Mouse (Mus musculus): ENCODE results near the gene Defb23. TPM values are rescaled to one million over a fixed set of nuclear protein-coding genes. Genes with fewer than 3 reads are reported as not detected.
A peak's percentile ranks its signal among the peaks of the same experiment; 100 is the strongest.

Defb23 gene
- polyA plus RNA-seq, 1 experiment from 2014 or later = not detected

DNA sequence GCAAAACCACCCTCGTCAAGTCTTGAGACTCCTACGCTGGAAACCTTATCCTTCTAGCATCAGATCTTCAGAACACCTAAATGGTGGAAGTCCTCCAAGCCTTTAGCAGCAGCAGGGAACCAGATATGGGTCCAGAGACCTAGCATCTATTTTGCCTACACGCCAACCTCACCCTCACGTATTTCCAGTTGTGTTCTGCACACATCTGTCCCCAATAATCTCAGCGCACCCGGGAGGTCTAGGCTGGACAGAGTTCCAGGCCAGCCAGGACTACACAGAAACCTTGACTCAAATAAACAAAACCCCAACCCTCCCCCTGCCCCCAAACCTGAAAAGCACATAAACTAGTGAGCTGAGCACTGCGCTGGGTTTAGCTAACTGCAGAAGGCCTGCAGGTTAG, 52.9 kb downstream of the Defb23 start:
- H3K4me1 ChIP-seq (replicated peaks) = peaks cover 41% of the 10 kb centered on the region
- peak overlapping the region; percentile 40 for H3K9ac ChIP-seq
- H3K9me3 ChIP-seq (replicated peaks) = no peaks in the 10 kb centered on the region
- peak overlapping the region; percentile 70 for H3K4me2 ChIP-seq
- no peaks in the 10 kb centered on the region for H3K27me3 ChIP-seq
- H3K4me3 ChIP-seq = peak overlapping the region; percentile 80
- peak overlapping the region; percentile 98 for H3K27ac ChIP-seq
- 11% methylated on average over 7 of the region's 7 CpGs for WGBS
- H3K36me3 ChIP-seq = no peaks in the 10 kb centered on the region
- no peak for ATAC-seq (replicated peaks; ENCODE audit: insufficient number of reproducible peaks, insufficient read depth, low FRiP score, low read depth)

- Histone ChIP-seq H3K27me3 (no peaks in the 10 kb centered on the region), H3K9me3 (replicated peaks) (no peaks in the 10 kb centered on the region), H3K27ac (peak overlapping the region; percentile 98), H3K36me3 (no peaks in the 10 kb centered on the region), H3K4me3 (peak overlapping the region; percentile 80), H3K9ac (peak overlapping the region; percentile 40), H3K4me2 (peak overlapping the region; percentile 70), H3K4me1 (replicated peaks) (peaks cover 44% of the 10 kb centered on the region)
- 4% methylated on average over 15 of the region's 15 CpGs for WGBS
- peak; percentile 67 for ATAC-seq (replicated peaks; ENCODE audit: insufficient number of reproducible peaks, insufficient read depth, low FRiP score, low read depth)
Observed at GRCm38 (mm10) chr2:152410971-152411371, 53.4 kb downstream of the Defb23 start.

DNA sequence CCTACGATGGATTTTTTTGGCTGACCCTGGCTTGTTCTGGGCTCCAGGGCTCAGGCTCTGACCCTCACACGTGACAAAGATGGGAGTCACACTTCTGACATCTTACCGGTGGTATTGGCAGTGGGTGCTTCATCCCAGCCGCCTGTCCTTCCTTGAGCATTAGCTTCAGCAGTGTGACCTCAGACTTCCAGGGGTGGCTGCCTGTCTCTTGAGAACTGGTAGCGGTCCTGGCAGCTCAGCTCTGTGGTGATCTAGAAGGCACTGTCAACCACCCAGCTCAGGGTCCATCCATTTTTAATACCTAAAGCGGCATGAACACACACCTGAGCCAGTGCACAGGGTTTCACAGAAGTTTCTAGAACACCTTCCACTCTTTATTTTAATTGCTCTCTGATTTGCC, 54.6 kb downstream of the Defb23 start:
- ATAC-seq (replicated peaks; ENCODE audit: insufficient number of reproducible peaks, insufficient read depth, low FRiP score, low read depth) = no peak
- WGBS = 73% methylated on average over 6 of the region's 6 CpGs
- H3K27ac ChIP-seq = peak overlapping the region; percentile 98
- no peaks in the 10 kb centered on the region for H3K27me3 ChIP-seq
- H3K9me3 ChIP-seq (replicated peaks) = no peaks in the 10 kb centered on the region
- H3K4me2 ChIP-seq = no peak overlapping the region
- H3K9ac ChIP-seq = no peak overlapping the region
- no peak overlapping the region for H3K4me3 ChIP-seq
- H3K36me3 ChIP-seq = no peaks in the 10 kb centered on the region
- H3K4me1 ChIP-seq (replicated peaks) = peaks cover 46% of the 10 kb centered on the region

Other genes with a start within 250 kb of the Defb23 start
- gene Csnk2a1, start 237.8 kb downstream of the Defb23 start, polyA plus RNA-seq (2015; fragmentation: Nextera tagmentation; extraction: Ambion mirVana) = 57.9 and 74.6 TPM in 2 replicates
- 28.8 and 35.4 TPM in 2 replicates for gene Tbc1d20, start 170.8 kb downstream of the Defb23 start, polyA plus RNA-seq (2015; fragmentation: Nextera tagmentation; extraction: Ambion mirVana)
- gene Rbck1, start 132.0 kb downstream of the Defb23 start, polyA plus RNA-seq (2015; fragmentation: Nextera tagmentation; extraction: Ambion mirVana) = 54.3 and 79.1 TPM in 2 replicates
- gene Trib3, start 120.6 kb downstream of the Defb23 start, polyA plus RNA-seq (2015; fragmentation: Nextera tagmentation; extraction: Ambion mirVana) = 2.9 and 3.1 TPM in 2 replicates
- gene Nrsn2, start 88.0 kb downstream of the Defb23 start, polyA plus RNA-seq (2015; fragmentation: Nextera tagmentation; extraction: Ambion mirVana) = 1.6 and 2.1 TPM in 2 replicates
- gene Sox12, start 66.6 kb downstream of the Defb23 start, polyA plus RNA-seq (2015; fragmentation: Nextera tagmentation; extraction: Ambion mirVana) = 6.5 and 7.0 TPM in 2 replicates
- 30.8 and 31.7 TPM in 2 replicates for gene Zcchc3, start 49.6 kb downstream of the Defb23 start, polyA plus RNA-seq (2015; fragmentation: Nextera tagmentation; extraction: Ambion mirVana)
- 2.0 and 2.4 TPM in 2 replicates for gene 6820408C15Rik, start 49.0 kb downstream of the Defb23 start, polyA plus RNA-seq (2015; fragmentation: Nextera tagmentation; extraction: Ambion mirVana)
- gene Defb20, start 12.4 kb upstream of the Defb23 start, polyA plus RNA-seq (2015; fragmentation: Nextera tagmentation; extraction: Ambion mirVana) = not detected in 2 replicates
- not detected in 2 replicates for gene Defb22, start 25.5 kb upstream of the Defb23 start, polyA plus RNA-seq (2015; fragmentation: Nextera tagmentation; extraction: Ambion mirVana)
- not detected in 2 replicates for gene Defb26, start 47.1 kb upstream of the Defb23 start, polyA plus RNA-seq (2015; fragmentation: Nextera tagmentation; extraction: Ambion mirVana)
- not detected in 2 replicates for gene Defb28, start 53.6 kb upstream of the Defb23 start, polyA plus RNA-seq (2015; fragmentation: Nextera tagmentation; extraction: Ambion mirVana)
- gene Defb29, start 75.5 kb upstream of the Defb23 start, polyA plus RNA-seq (2015; fragmentation: Nextera tagmentation; extraction: Ambion mirVana) = not detected in 2 replicates
- gene Gm17416, start 104.7 kb upstream of the Defb23 start, polyA plus RNA-seq (2015; fragmentation: Nextera tagmentation; extraction: Ambion mirVana) = not detected in 2 replicates
- not detected in 2 replicates for gene Defb21, start 108.1 kb upstream of the Defb23 start, polyA plus RNA-seq (2015; fragmentation: Nextera tagmentation; extraction: Ambion mirVana)
- 0.57 and 0.88 TPM in 2 replicates for gene Defb19, start 115.7 kb upstream of the Defb23 start, polyA plus RNA-seq (2015; fragmentation: Nextera tagmentation; extraction: Ambion mirVana)
- gene Defb45, start 134.8 kb upstream of the Defb23 start, polyA plus RNA-seq (2015; fragmentation: Nextera tagmentation; extraction: Ambion mirVana) = not detected in 2 replicates
- gene Defb36, start 139.7 kb upstream of the Defb23 start, polyA plus RNA-seq (2015; fragmentation: Nextera tagmentation; extraction: Ambion mirVana) = not detected in 2 replicates
- gene Defb25, start 158.4 kb upstream of the Defb23 start, polyA plus RNA-seq (2015; fragmentation: Nextera tagmentation; extraction: Ambion mirVana) = 0.77 and 0.86 TPM in 2 replicates
- gene Rem1, start 162.3 kb upstream of the Defb23 start, polyA plus RNA-seq (2015; fragmentation: Nextera tagmentation; extraction: Ambion mirVana) = 12.1 and 12.7 TPM in 2 replicates
- 70.6 and 86.1 TPM in 2 replicates for gene H13, start 204.8 kb upstream of the Defb23 start, polyA plus RNA-seq (2015; fragmentation: Nextera tagmentation; extraction: Ambion mirVana)
- gene Mcts2, start 222.4 kb upstream of the Defb23 start, polyA plus RNA-seq (2015; fragmentation: Nextera tagmentation; extraction: Ambion mirVana) = 18.9 and 20.3 TPM in 2 replicates

Data from heart, embryonic 15.5 days (tissue).